Mouse (Mus musculus): Measurements from ENCODE around the gene Thtpa. TPM values are rescaled to one million over a fixed set of nuclear protein-coding genes. Genes with fewer than 3 reads are reported as not detected.

Thtpa gene
- polyA plus RNA-seq, 2 experiments = 2.6 to 4.3 TPM

DNA sequence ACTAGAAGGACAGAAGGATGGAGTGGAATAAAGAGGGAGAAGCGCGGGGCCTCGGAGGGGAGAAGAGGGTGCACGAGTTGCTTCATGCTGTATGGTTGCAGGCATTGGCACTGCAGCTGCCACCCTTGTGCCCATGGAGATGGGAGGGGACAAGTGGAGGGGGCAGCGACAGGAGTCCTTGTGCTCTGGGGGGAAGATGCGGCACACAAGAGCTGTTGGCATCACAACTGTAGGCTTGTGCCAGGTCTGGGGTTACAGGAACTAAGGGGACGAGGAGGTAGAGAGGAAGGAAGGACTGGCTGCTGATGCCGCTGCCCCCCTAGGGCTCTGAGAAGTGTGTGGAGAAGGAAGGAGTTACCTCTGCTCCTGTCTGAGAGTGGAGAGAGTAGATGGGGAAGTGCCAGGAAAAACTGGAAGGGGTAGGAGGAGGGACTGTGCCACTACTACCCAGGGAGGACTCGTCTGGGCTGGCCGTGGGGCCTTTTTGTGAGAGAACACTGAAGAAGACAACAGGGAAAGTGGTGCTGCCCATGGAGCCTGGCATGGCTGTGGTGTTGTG, 40.3 kb upstream of the Thtpa start:
- 59% methylated on average over 10 of the region's 10 CpGs for WGBS (ENCODE audit: insufficient replicate concordance)
- Histone ChIP-seq H3K4me2 (ENCODE audit: low read depth) (no peak overlapping the region), H3K27me3 (ENCODE audit: control insufficient read depth, insufficient read depth, low read length) (no peaks in the 10 kb centered on the region), H3K9me3 (ENCODE audit: control insufficient read depth, low read length) (no peaks in the 10 kb centered on the region), H3K36me3 (replicated peaks; ENCODE audit: control insufficient read depth, insufficient read depth, low read depth) (no peaks in the 10 kb centered on the region), H3K27ac (no peak overlapping the region), H3K4me3 (ENCODE audit: insufficient read depth in 1 of 2, low read depth in 2 of 2, low read length in 2 of 2) (no peak overlapping the region), H3K9ac (replicated peaks) (no peak overlapping the region), H3K4me1 (replicated peaks; ENCODE audit: control insufficient read depth in 2 of 2, insufficient read depth in 2 of 2, low read length in 1 of 2) (peaks cover 11 to 26% of the 10 kb centered on the region in 2 experiments)
- DNase-seq (ENCODE audit: low read depth in 3 of 3, low spot score in 3 of 3) (no peak), ATAC-seq (ENCODE audit: insufficient read depth) (no peak)
- TF ChIP-seq CTCF (IDR thresholded peaks at IDR 0.05; ENCODE audit: low read depth) (no peak), EP300 (IDR thresholded peaks at IDR 0.05; ENCODE audit: low read depth) (no peak)

DNA sequence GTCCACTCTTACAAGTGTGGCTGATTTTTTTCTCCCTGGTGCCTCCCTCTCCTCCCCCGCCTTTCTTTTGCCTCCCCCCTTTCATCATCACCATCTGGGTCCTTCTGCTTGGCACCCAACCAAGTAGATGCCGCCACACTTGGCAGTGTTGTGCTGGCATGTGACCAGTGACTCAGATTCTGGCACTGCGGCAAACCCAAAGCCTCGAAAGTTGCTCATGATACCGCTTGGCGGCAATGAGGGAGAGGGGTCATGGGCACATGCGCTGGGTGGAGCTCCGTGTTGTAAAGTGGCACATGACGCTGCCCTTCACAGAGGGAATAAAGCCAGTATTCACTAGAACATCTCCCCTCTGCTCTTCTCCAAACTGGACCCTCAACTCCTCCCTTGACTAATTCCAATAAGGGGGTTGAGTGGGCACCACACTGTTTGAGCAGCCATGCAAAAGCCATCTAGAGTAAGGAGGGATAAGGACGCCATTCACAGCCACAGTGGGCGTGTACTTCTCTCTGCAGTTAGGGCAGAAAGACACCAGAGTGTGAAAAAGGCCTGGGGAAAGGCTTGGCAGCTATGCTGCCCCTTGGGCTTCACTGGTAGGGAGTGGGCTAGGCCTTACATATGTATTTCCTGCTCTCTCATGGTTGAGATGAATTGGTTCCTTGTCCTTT, 39.3 kb upstream of the Thtpa start:
- WGBS (ENCODE audit: insufficient replicate concordance) = 70% methylated on average over 11 of the region's 11 CpGs
- H3K9me3 ChIP-seq (ENCODE audit: control insufficient read depth, low read length) = no peaks in the 10 kb centered on the region

DNA sequence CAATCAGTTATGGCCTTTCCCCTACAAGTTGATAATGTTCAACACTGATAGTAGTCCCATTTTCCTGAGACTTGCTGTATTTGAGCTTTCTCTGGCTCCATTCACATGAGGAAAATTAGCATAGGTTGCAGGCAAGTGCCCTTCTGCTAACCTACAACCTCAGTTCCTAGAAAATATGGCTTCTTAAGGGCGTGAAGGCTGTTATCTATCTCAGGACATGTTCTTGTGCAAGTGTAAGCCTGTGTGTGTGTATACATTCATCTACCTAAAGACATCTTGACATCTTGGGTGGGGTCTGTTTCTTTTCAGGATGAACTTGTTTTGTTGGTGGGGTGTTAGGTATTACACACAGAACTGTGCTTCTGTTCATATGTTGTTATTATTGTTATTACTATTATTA, 35.6 kb upstream of the Thtpa start:
- Histone ChIP-seq H3K4me3 (ENCODE audit: insufficient read depth in 1 of 2, low read depth in 2 of 2, low read length in 2 of 2) (no peak overlapping the region), H3K36me3 (replicated peaks; ENCODE audit: control insufficient read depth, insufficient read depth, low read depth) (no peaks in the 10 kb centered on the region), H3K9me3 (ENCODE audit: control insufficient read depth, low read length) (no peaks in the 10 kb centered on the region), H3K4me2 (ENCODE audit: low read depth) (peak overlapping the region; percentile 30), H3K27me3 (ENCODE audit: control insufficient read depth, insufficient read depth, low read length) (no peaks in the 10 kb centered on the region), H3K27ac (peak overlapping the region; percentile 64), H3K9ac (replicated peaks) (peak overlapping the region; percentile 44; the same call in 1 of the 2 replicates), H3K4me1 (replicated peaks; ENCODE audit: control insufficient read depth in 2 of 2, insufficient read depth in 2 of 2, low read length in 1 of 2) (peaks cover 33 to 47% of the 10 kb centered on the region in 2 experiments)
- DNase-seq (ENCODE audit: low read depth in 3 of 3, low spot score in 3 of 3) = peak; percentile 13 to 66 (median 22)
- 9% methylated on average over 1 of the region's 1 CpGs for WGBS (ENCODE audit: insufficient replicate concordance)
- TF ChIP-seq CTCF (IDR thresholded peaks at IDR 0.05; ENCODE audit: low read depth) = no peak
- peak; percentile 56 for TF ChIP-seq EP300 (IDR thresholded peaks at IDR 0.05; ENCODE audit: low read depth)
- ATAC-seq (ENCODE audit: insufficient read depth) = peak; percentile 12; the same call in 1 of the 2 replicates

More for the DNA sequence above, 39.3 kb upstream of the Thtpa start:
- H3K4me2 ChIP-seq (ENCODE audit: low read depth) = no peak overlapping the region
- H3K27ac ChIP-seq = no peak overlapping the region
- no peaks in the 10 kb centered on the region for H3K27me3 ChIP-seq (ENCODE audit: control insufficient read depth, insufficient read depth, low read length)
- H3K4me1 ChIP-seq (replicated peaks; ENCODE audit: control insufficient read depth in 2 of 2, insufficient read depth in 2 of 2, low read length in 1 of 2) = peaks cover 20 to 33% of the 10 kb centered on the region in 2 experiments
- ATAC-seq (ENCODE audit: insufficient read depth) (no peak), DNase-seq (ENCODE audit: low read depth in 3 of 3, low spot score in 3 of 3) (no peak)
- no peak overlapping the region for H3K9ac ChIP-seq (replicated peaks)
- H3K4me3 ChIP-seq (ENCODE audit: insufficient read depth in 1 of 2, low read depth in 2 of 2, low read length in 2 of 2) = no peak overlapping the region
- H3K36me3 ChIP-seq (replicated peaks; ENCODE audit: control insufficient read depth, insufficient read depth, low read depth) = no peaks in the 10 kb centered on the region
- TF ChIP-seq CTCF (IDR thresholded peaks at IDR 0.05; ENCODE audit: low read depth) (no peak), EP300 (IDR thresholded peaks at IDR 0.05; ENCODE audit: low read depth) (no peak)

DNA sequence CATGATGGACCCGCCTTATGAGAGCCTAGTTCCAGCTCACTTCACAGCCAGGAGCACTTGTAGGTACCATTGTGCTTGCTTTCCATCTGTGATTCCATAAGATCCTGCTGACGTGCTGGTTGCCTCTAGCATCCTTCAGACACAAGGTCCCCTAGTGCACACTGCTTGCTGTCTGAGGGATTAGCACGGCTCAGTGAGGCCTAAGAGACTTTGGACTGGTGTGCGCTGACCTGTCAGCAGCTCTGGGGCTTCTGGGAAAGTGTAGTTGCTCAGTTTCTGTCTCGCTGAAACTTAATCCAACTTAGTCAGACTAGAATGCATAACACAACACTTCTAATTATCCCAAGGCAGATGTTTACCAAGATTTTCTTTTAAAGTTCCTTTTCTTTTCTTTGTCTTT, 34.7 kb upstream of the Thtpa start:
- ATAC-seq (ENCODE audit: insufficient read depth) = no peak

DNA sequence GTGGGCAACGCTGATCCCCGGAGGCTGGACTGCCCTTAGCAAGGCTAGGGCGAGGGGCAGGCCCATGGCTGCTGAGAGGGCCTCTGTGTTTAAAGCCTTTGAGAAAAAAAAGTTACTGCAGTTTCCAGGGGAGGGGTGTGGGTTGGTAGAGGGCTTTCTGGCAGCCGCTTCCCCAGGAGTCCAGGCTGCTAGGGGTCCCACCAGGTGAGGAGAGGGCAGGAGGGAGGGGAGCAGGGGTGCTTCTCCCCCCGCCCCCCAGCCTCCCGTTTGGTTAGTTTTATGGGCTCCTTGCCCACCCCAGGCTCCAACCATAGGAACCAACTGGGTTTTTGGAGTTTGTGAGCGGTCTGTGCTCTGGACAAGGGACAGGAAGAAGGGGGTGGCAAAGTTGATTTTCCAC, 32.7 kb upstream of the Thtpa start:
- H3K4me3 ChIP-seq (ENCODE audit: insufficient read depth in 1 of 2, low read depth in 2 of 2, low read length in 2 of 2) = no peak overlapping the region
- no peak for TF ChIP-seq CTCF (IDR thresholded peaks at IDR 0.05; ENCODE audit: low read depth)

More for the DNA sequence above, 34.7 kb upstream of the Thtpa start:
- H3K27me3 ChIP-seq (ENCODE audit: control insufficient read depth, insufficient read depth, low read length) = no peaks in the 10 kb centered on the region
- H3K9me3 ChIP-seq (ENCODE audit: control insufficient read depth, low read length) = no peaks in the 10 kb centered on the region
- H3K4me1 ChIP-seq (replicated peaks; ENCODE audit: control insufficient read depth in 2 of 2, insufficient read depth in 2 of 2, low read length in 1 of 2) = peaks cover 35 to 47% of the 10 kb centered on the region in 2 experiments
- no peaks in the 10 kb centered on the region for H3K36me3 ChIP-seq (replicated peaks; ENCODE audit: control insufficient read depth, insufficient read depth, low read depth)
- no peak overlapping the region for H3K4me3 ChIP-seq (ENCODE audit: insufficient read depth in 1 of 2, low read depth in 2 of 2, low read length in 2 of 2)
- TF ChIP-seq EP300 (IDR thresholded peaks at IDR 0.05; ENCODE audit: low read depth) (no peak), CTCF (IDR thresholded peaks at IDR 0.05; ENCODE audit: low read depth) (no peak)
- no peak overlapping the region for H3K4me2 ChIP-seq (ENCODE audit: low read depth)
- WGBS (ENCODE audit: insufficient replicate concordance) = 80% methylated on average over 5 of the region's 5 CpGs
- DNase-seq (ENCODE audit: low read depth in 3 of 3, low spot score in 3 of 3) = no peak
- no peak overlapping the region for H3K9ac ChIP-seq (replicated peaks)
- peak overlapping the region; percentile 64 for H3K27ac ChIP-seq

More for the DNA sequence above, 32.7 kb upstream of the Thtpa start:
- no peaks in the 10 kb centered on the region for H3K27me3 ChIP-seq (ENCODE audit: control insufficient read depth, insufficient read depth, low read length)
- ATAC-seq (ENCODE audit: insufficient read depth) (no peak), DNase-seq (ENCODE audit: low read depth in 3 of 3, low spot score in 3 of 3) (no peak)
- no peaks in the 10 kb centered on the region for H3K9me3 ChIP-seq (ENCODE audit: control insufficient read depth, low read length)
- no peaks in the 10 kb centered on the region for H3K36me3 ChIP-seq (replicated peaks; ENCODE audit: control insufficient read depth, insufficient read depth, low read depth)
- peak overlapping the region; percentile 83 for H3K27ac ChIP-seq
- peaks cover 35 to 41% of the 10 kb centered on the region in 2 experiments for H3K4me1 ChIP-seq (replicated peaks; ENCODE audit: control insufficient read depth in 2 of 2, insufficient read depth in 2 of 2, low read length in 1 of 2)
- WGBS (ENCODE audit: insufficient replicate concordance) = 52% methylated on average over 7 of the region's 7 CpGs
- peak overlapping the region; percentile 76 for H3K9ac ChIP-seq (replicated peaks)
- H3K4me2 ChIP-seq (ENCODE audit: low read depth) = peak overlapping the region; percentile 89

All from liver, embryonic 14.5 days (tissue).